Mouse (Mus musculus) spleen, postnatal 14 days (tissue): ENCODE data around the gene Fndc10.
"Not testable (repeated sequence)": the region's sequence is repeated elsewhere in the genome, so short reads cannot be mapped to it uniquely, and the experiment has no call there.

ENCODE experiments used
- DNase-seq, 2 experiments: peaks; one replicate each; pipeline ENCODE4 v3.0.0; 2021 to 2022; ENCODE audit warnings: low spot score in 2 of 2

Gene Fndc10

GRCm38 (mm10) chr4:155735788-155736187 lies 41.6 kb downstream of the Fndc10 start:
- no peak for DNase-seq

- DNase-seq = no peak
Measured at GRCm38 (mm10) chr4:155736421-155736820, 42.3 kb downstream of the Fndc10 start.

GRCm38 (mm10) chr4:155738262-155738661 lies 44.1 kb downstream of the Fndc10 start:
- no peak for DNase-seq

GRCm38 (mm10) chr4:155739152-155739551 lies 45.0 kb downstream of the Fndc10 start:
- DNase-seq = no peak

- DNase-seq = no peak
Measured at GRCm38 (mm10) chr4:155739741-155740636, 45.8 kb downstream of the Fndc10 start.

GRCm38 (mm10) chr4:155740681-155741080 lies 46.5 kb downstream of the Fndc10 start:
- not testable (repeated sequence) for DNase-seq

- no peak for DNase-seq
Measured at GRCm38 (mm10) chr4:155742684-155743083, 48.5 kb downstream of the Fndc10 start.

GRCm38 (mm10) chr4:155744474-155744873 lies 50.3 kb downstream of the Fndc10 start:
- no peak for DNase-seq

- DNase-seq = no peak
Measured at GRCm38 (mm10) chr4:155745136-155745535, 51.0 kb downstream of the Fndc10 start.
